Mouse (Mus musculus) MEL (cell line): ENCODE results near the gene Naa38.

Experiments
- CHD2 ChIP-seq: IDR thresholded peaks from 2 replicates; pipeline ENCODE4 v1.6.1; 2011; ENCODE audit warnings: low read length, improper control_type of control experiment
- CTCF ChIP-seq, 3 experiments: IDR thresholded peaks in 2 of 3; conservative IDR thresholded peaks in 1 of 3; 2 replicates each; pipeline ENCODE4 v1.5.1; 2011 to 2012; ENCODE audit warnings: low read length in 3 of 3, low read depth in 2 of 3, mild to moderate bottlenecking in 2 of 3, improper control_type of control experiment in 1 of 3, inconsistent platforms in 1 of 3, mixed read lengths in 1 of 3, moderate library complexity in 1 of 3; ENCODE audit not compliant: control insufficient read depth in 1 of 3, insufficient read depth in 1 of 3, poor library complexity in 1 of 3, severe bottlenecking in 1 of 3
- EP300 ChIP-seq, 2 experiments: IDR thresholded peaks; 2 replicates each; pipeline ENCODE4 v1.6.1; 2011; ENCODE audit warnings: improper control_type of control experiment in 2 of 2, low read length in 2 of 2, low read depth in 1 of 2, mild to moderate bottlenecking in 1 of 2
- HCFC1 ChIP-seq: IDR thresholded peaks from 2 replicates; pipeline ENCODE4 v1.6.1; 2012; ENCODE audit warnings: low read depth, mild to moderate bottlenecking, inconsistent platforms, low read length, improper control_type of control experiment, moderate library complexity
- MAX ChIP-seq: IDR thresholded peaks from 2 replicates; pipeline ENCODE4 v1.6.1; 2011; ENCODE audit warnings: low read length, improper control_type of control experiment
- POLR2A ChIP-seq, 2 experiments: IDR thresholded peaks; 2 replicates each; pipeline ENCODE4 v1.6.1; 2011 to 2012; ENCODE audit warnings: low read length in 2 of 2, mild to moderate bottlenecking in 2 of 2, control low read depth in 1 of 2, improper control_type of control experiment in 1 of 2, low read depth in 1 of 2, moderate library complexity in 1 of 2; ENCODE audit not compliant: control insufficient read depth in 1 of 2, insufficient read depth in 1 of 2, poor library complexity in 1 of 2
- SIN3A ChIP-seq: IDR thresholded peaks from 2 replicates; pipeline ENCODE4 v1.6.1; 2012; ENCODE audit warnings: low read length, improper control_type of control experiment, inconsistent platforms
- SMC3 ChIP-seq: IDR thresholded peaks from 2 replicates; pipeline ENCODE4 v1.6.1; 2011; ENCODE audit warnings: low read depth, low read length, improper control_type of control experiment
- ZKSCAN1 ChIP-seq: IDR thresholded peaks from 2 replicates; pipeline ENCODE4 v1.6.1; 2012; ENCODE audit warnings: low read depth, mild to moderate bottlenecking, inconsistent platforms, low read length, improper control_type of control experiment, moderate library complexity

GRCm38 (mm10) chr11:69389531-69390399 is 5.5 kb upstream of the Naa38 start:
- TF ChIP-seq CHD2 (no peak), MAX (no peak), EP300 (IDR thresholded peaks at IDR 0.05; ENCODE audit: low read depth in 1 of 2, low read length in 2 of 2) (no peak), SMC3 (no peak), ZKSCAN1 (no peak), HCFC1 (no peak), POLR2A (IDR thresholded peaks at IDR 0.05; ENCODE audit: control insufficient read depth in 1 of 2, insufficient read depth in 1 of 2, low read depth in 1 of 2, low read length in 2 of 2, poor library complexity in 1 of 2) (0 out of 4 replicates have a peak, but pooled peaks of 1 of the 2 experiments have one; percentile 6), SIN3A (no peak), CTCF (IDR thresholded peaks at IDR 0.05 in 2 of 3, conservative IDR thresholded peaks at IDR 0.05 in 1 of 3; ENCODE audit: control insufficient read depth in 1 of 3, insufficient read depth in 1 of 3, low read depth in 2 of 3, low read length in 3 of 3, poor library complexity in 1 of 3, severe bottlenecking in 1 of 3) (no peak)
